Mouse (Mus musculus): ENCODE measurements around the gene Angptl2.

- TF ChIP-seq CTCF (IDR thresholded peaks at IDR 0.05; ENCODE audit: low read depth, low read length) = no peak
- no peak for TF ChIP-seq POLR2A (IDR thresholded peaks at IDR 0.05; ENCODE audit: insufficient read depth, low read length)
- TF ChIP-seq EP300 (IDR thresholded peaks at IDR 0.05; ENCODE audit: insufficient read depth, low read depth, low read length) = no peak
These were observed 6.6 kb downstream of the Angptl2 start for GRCm38 (mm10) chr2:33222480-33222879.

All from ES-Bruce4 (cell line).